Mouse (Mus musculus) neural tube, postnatal 0 days (tissue): ENCODE measurements around the gene Eef2. TPM values are rescaled to one million over a fixed set of nuclear protein-coding genes. Genes with fewer than 3 reads are reported as not detected.

Source experiments
- polyA plus RNA-seq: library from polyadenylated mRNA; unstranded; fragments of >200 nt; fragmentation: Nextera tagmentation; extraction: Ambion mirVana; gene quantifications from 2 replicates; pipeline ENCODE4 v1.2.1, GENCODE M21; 2015

Gene Eef2
- polyA plus RNA-seq = 404 and 449 TPM in 2 replicates

DNA sequence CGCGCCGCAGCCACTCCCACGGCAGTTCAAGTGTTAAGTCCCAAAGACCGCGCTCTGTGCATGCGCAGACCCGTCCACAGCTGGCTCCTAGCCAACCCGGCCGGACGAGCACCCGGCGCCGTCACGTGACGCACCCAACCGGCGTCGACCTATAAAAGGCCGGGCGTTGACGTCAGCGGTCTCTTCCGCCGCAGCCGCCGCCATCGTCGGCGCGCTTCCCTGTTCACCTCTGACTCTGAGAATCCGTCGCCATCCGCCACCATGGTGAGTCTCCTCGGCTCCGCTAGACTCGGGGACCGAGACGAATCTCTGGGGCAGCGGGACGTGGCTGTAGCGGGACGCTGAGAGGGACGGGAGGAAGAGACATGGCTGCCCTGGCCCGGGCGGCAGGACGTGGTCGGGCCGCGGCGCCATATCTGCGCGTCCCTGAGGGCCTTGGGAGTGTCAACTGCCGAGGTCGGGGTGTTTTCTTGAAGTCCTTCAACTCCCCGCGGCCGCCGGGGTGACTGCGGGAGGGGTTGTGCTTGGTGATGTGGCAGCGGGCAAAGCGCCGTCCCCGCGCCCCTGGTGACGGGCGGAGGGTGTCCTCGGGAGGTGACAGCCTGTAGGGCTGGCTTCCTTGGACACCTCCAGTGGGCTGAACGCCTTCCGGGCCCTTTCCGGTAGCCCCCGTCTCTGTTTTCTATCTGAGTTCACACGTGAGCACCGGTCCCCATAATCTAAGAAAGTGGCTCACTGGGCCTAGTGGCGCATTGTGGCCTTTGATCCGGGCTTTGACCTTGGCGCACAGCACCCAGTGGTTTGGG lies at the start of gene Eef2:
Gene Eef2, plus strand, starts transcription at position 166 of the 806 bp plus-strand sequence.

DNA sequence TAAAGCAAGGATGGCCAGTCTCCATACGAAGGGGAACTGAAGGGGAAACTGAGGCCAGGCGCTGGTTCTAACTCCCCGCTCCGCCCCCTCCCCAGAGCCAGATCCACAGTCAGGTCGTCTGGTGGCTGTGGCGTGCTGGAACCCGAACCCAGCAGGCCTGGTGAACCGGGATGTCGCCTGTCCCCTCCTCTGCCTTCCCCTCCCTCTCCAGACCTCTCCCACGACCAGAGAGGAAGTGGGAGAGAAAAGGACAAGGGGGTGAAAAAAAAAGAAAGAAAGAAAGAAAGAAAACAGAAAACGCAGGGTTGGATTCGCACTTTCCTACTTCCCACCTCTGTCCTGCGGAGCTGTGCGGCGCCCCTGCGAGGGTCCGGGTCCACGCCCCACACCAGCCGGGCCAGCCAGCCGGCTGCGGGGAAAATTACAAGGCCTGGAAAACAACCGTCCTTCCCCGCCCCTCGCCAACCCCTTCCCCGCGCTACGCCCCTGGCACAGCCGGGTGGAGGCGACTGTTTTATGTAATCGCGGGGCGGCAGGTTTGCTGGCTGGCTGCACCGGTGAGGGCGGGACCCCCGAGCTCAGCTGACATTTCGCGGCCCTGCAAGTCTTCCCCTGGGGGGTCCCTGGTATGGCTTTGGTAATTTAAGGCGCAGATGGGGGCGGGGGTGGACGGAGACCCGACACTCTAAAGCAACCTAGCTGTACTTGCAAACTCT lies 41.3 kb upstream of the Eef2 start, which contains the start of gene Zbtb7a:
Gene Zbtb7a, plus strand, starts transcription at position 255 of the 716 bp plus-strand sequence.

DNA sequence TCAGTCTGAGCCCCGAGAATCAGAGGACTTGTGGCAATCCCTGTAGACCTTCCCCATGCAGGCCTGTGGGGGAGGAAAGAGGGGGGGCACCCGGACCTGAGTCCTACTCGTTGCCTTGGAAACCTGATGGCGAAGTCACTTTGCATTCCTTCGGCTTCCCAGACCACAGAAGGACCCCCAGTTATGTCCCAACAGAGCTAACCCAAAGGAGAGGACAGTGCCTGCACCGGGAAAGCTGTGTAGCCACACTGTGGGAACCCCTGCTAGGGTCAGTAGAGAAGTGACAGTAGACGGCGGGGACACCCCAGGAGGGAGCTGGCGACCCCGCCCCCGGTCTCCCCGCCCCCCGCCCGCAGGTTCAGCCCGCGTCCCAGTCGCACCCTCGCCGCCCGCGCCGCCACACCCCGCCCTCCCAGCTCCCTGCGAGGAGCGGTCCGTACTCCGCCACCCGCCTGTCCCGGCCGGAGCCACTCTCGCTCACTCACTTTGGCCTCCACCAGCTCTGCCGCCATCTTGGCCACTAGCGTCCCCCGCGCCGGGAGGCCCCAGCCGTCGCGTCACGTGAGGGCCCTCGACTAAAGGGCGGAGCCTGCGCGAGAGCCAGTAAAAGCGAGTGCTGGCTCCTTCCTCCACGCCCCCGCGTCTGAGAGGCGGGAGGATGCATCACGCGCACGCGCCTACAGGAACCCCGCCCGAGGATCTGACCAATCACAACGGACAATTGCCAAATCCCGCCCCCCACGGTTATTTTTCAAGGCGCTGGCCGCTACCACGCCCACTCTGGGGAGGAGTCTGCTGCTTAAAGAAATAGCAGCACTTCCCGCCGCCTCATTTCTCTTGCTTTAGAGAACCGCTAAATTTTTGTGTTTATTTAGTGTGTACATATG lies 9.0 kb upstream of the Eef2 start, which contains the start of gene Pias4:
Gene Pias4, minus strand, starts transcription at position 724 of the 887 bp plus-strand sequence.

DNA sequence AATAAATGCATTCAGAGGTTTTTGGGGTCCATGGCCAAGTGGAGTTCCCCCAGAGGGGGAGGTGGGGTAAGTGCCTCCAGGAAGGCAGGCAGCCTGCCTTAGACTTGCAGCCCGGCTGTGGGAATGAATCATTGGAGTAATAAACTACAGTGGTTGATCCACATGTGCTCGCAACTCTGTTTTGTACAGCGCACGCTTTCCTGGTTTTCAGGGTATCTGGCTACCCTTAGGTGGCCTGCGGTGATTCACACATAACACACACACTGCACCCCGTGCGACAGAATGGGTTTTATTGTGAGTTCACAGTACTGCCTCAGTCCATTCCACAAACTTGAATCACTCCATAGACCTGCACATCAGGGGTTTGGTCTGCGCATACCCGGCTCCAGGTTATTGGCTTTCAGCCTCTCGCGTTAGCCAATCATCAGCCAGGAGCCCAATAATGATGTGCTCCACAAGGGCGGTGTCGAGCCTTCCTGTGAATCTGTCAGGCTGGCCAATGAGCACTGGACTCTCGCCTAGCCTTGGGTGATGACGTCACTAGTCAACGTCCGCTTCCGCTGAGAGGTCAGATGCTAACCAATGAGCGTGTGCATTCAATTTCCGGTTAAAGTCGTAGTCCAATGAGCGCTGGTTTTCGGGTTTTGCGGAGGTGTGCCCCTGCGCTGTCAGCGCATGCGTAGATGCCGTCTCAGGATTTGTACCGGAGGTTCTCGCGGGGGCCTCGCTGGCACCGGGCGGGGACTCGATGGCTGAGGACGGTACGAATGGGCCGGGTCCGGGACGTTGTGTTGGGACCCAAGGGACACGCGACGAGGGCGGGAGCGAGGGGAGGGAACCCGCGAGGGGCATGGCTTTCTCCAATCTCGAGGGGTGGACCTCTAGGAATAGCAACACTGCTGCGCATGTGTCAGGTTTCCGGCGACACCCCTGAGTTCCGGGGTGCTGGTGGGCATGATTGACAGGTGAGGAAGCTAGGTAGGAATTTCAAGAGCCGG lies 6.2 kb downstream of the Eef2 start, which contains the start of gene Dapk3:
Gene Dapk3, plus strand, starts transcription at position 670 of the 998 bp plus-strand sequence.

DNA sequence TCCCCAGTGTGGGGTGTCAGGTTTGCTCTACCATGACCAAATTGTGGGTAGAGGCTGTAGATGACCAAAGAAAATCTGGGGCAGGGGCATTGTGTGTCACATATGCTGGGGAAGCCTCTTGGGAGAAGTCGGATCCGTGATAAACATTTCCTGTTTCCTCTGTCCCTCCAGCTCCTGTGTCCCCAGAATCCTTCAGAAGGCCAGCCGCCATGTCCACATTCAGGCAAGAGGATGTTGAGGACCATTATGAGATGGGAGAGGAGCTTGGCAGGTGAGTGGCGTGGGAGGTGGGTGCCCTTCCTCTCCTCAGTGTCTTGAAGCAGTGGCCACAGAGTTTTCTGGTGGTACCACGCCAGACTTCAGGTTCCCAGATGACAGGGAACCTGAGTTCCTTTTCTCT lies 7.4 kb downstream of the Eef2 start, which contains the start of gene 4930442H23Rik:
Gene 4930442H23Rik, minus strand, starts transcription at position 45 of the 400 bp plus-strand sequence.

DNA sequence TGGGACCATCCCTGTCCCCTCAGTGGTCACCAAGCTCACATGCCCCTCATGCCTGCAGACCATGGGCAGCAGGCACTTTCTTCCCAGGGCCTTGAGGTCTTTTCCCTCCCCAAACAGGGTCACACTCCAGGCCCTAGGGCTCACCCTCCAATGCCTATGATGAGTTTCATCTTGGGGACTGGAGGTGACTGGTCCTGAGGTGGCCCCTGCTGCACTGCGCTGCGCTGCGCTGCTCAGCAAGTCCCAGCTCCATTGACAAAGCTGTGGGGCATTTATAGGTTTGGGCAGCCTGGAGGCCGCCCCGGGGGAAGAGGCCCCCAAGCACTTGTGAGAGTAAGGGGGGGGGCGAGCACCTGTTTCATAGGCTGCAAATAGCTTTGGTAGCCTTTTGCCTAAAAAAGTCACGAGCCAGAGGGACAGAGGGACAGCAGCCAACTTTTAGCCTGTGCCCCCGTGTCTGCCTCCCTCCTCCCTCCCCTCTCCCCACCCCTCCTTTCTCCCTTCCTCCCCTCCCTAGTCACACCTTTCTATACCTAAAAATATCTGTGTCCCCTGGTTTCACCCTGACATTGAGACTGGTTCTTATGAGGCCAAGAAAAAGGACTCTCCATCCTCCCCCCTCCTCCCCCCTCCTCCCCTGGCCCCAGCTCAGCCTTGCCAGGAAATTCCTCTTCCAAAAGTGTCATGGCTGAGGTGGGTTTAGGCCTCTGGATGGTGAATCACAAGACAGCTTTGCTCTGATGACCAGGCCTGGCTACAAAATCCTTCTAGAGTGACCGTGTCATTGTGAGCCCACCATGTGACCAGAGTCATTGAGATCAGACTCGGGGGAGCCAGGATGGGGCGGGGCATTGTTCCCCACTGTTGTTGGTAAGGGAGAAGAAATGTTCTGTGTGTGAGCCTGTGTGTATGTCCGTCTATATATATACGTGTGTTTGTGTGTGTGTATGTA lies 25.7 kb downstream of the Eef2 start, which contains the start of gene Nmrk2:
Gene Nmrk2, minus strand, starts transcription at position 245 of the 952 bp plus-strand sequence.

DNA sequence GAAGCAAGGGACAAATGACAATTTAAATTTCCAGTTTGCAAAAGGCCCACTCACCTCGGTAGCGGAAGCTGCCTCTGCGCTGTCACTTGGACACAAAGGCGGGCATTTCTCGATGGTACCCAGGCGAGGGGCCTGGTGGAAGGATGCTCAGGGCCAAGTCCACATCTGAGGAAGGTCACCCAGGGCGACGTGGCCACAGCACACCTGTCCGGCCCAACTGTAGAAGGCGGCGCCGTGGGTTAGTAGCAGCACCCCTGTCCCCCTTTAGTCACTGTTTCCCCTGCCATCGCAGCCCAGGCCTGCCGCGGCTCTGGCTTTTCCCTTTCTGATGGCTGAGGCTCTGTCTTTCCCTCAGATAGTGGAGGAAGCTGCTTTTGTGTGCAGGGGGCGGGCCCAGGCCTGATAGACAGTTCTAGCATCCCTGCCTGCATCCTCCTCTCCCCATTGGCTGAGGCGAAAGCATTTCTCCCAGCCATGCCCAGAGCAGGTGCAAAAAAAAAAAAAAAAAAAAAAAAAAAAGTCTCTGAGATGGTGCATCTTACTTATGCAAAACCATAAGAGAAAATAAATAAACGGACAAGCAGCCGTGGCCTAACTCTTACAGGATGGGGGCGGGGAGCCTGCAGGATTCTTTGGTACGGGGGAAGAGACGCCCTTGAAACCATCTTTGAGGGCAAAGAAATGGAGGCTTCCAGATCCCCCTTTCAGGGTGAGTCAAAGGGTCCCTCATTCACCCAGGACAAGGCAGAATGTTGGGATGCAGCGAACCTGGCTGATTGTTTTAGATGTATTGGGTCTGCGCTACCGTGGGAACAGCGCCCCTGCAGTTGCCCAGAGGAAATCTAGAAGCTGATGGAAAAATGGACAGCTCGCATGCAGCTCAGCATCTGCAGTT lies 54.3 kb downstream of the Eef2 start, which contains the start of gene Atcay:
Gene Atcay, minus strand, starts transcription at position 396 of the 895 bp plus-strand sequence.

Other genes starting within 250 kb of the Eef2 start
- 9.8 and 11.4 TPM in 2 replicates for gene Gadd45b, start 246.6 kb upstream of the Eef2 start, polyA plus RNA-seq
- 26.8 and 31.7 TPM in 2 replicates for gene Gng7, start 161.7 kb upstream of the Eef2 start, polyA plus RNA-seq
- 70.0 and 88.4 TPM in 2 replicates for gene Diras1, start 151.0 kb upstream of the Eef2 start, polyA plus RNA-seq
- 36.6 and 41.3 TPM in 2 replicates for gene Slc39a3, start 139.2 kb upstream of the Eef2 start, polyA plus RNA-seq
- 246 and 290 TPM in 2 replicates for gene Sgta, start 116.5 kb upstream of the Eef2 start, polyA plus RNA-seq
- gene Thop1, start 106.6 kb upstream of the Eef2 start, polyA plus RNA-seq = 37.7 and 40.4 TPM in 2 replicates
- 0.50 and 0.69 TPM in 2 replicates for gene Creb3l3, start 77.8 kb upstream of the Eef2 start, polyA plus RNA-seq
- 208 and 228 TPM in 2 replicates for gene Map2k2, start 70.7 kb upstream of the Eef2 start, polyA plus RNA-seq
- gene Zbtb7a, start 41.4 kb upstream of the Eef2 start, polyA plus RNA-seq = 19.7 and 21.3 TPM in 2 replicates
- 34.5 and 40.4 TPM in 2 replicates for gene Pias4, start 8.7 kb upstream of the Eef2 start, polyA plus RNA-seq
- 68.4 and 78.4 TPM in 2 replicates for gene Dapk3, start 6.4 kb downstream of the Eef2 start, polyA plus RNA-seq
- gene 4930442H23Rik, start 7.2 kb downstream of the Eef2 start, polyA plus RNA-seq = not detected in 2 replicates
- 0.11 and 0.13 TPM in 2 replicates for gene Nmrk2, start 25.4 kb downstream of the Eef2 start, polyA plus RNA-seq
- 62.1 and 75.8 TPM in 2 replicates for gene Atcay, start 54.2 kb downstream of the Eef2 start, polyA plus RNA-seq
- 24.6 and 28.6 TPM in 2 replicates for gene Zfr2, start 56.5 kb downstream of the Eef2 start, polyA plus RNA-seq
- gene Matk, start 76.3 kb downstream of the Eef2 start, polyA plus RNA-seq = 69.6 and 88.6 TPM in 2 replicates
- 168 and 176 TPM in 2 replicates for gene Mrpl54, start 90.3 kb downstream of the Eef2 start, polyA plus RNA-seq
- gene Apba3, start 90.3 kb downstream of the Eef2 start, polyA plus RNA-seq = 32.0 and 34.0 TPM in 2 replicates
- 1.5 and 2.4 TPM in 2 replicates for gene Tjp3, start 115.0 kb downstream of the Eef2 start, polyA plus RNA-seq
- gene Pip5k1c, start 116.3 kb downstream of the Eef2 start, polyA plus RNA-seq = 101 and 122 TPM in 2 replicates
- 18.8 and 20.8 TPM in 2 replicates for gene Cactin, start 144.5 kb downstream of the Eef2 start, polyA plus RNA-seq
- gene Tbxa2r, start 152.1 kb downstream of the Eef2 start, polyA plus RNA-seq = 5.2 and 5.5 TPM in 2 replicates
- gene Gipc3, start 166.6 kb downstream of the Eef2 start, polyA plus RNA-seq = 0.06 TPM in 1 of 2 replicates, not detected in the other
- gene Hmg20b, start 173.8 kb downstream of the Eef2 start, polyA plus RNA-seq = 31.7 and 34.0 TPM in 2 replicates
- gene Mfsd12, start 180.9 kb downstream of the Eef2 start, polyA plus RNA-seq = 19.8 and 21.9 TPM in 2 replicates
- 0.60 and 0.76 TPM in 2 replicates for gene 4930404N11Rik, start 189.2 kb downstream of the Eef2 start, polyA plus RNA-seq
- 137 and 142 TPM in 2 replicates for gene Fzr1, start 201.9 kb downstream of the Eef2 start, polyA plus RNA-seq
- gene Dohh, start 207.8 kb downstream of the Eef2 start, polyA plus RNA-seq = 115 and 127 TPM in 2 replicates
- 6.0 and 6.2 TPM in 2 replicates for gene Gm48551, start 207.8 kb downstream of the Eef2 start, polyA plus RNA-seq
- gene Gm48552, start 212.4 kb downstream of the Eef2 start, polyA plus RNA-seq = 2.0 and 3.0 TPM in 2 replicates
- gene Smim24, start 216.4 kb downstream of the Eef2 start, polyA plus RNA-seq = 1.8 and 2.3 TPM in 2 replicates